Mouse (Mus musculus) intestine, postnatal 0 days (tissue): Measurements from ENCODE around the gene Sp3. TPM values are rescaled to one million over a fixed set of nuclear protein-coding genes. Genes with fewer than 3 reads are reported as not detected.
"Not testable (repeated sequence)": the region's sequence is repeated elsewhere in the genome, so short reads cannot be mapped to it uniquely, and the experiment has no call there.

Experiments used
- ATAC-seq: fragments of 200-750 bp; cut with Nextera tagmentation; 2 replicates; pipeline ENCODE4 v1.8.0; 2017; ENCODE audit warnings: mild to moderate bottlenecking, moderate TSS enrichment, moderate library complexity
- H3K27ac ChIP-seq: fragments of 300-500 bp; sonication (generic); 2 replicates; pipeline ENCODE4 v1.5.1; 2014; ENCODE audit warnings: mild to moderate bottlenecking, low read depth, low read length, moderate library complexity
- H3K27me3 ChIP-seq: fragments of 300-500 bp; sonication (generic); replicated peaks from 2 replicates; pipeline ENCODE4 v1.6.1; 2014; ENCODE audit warnings: low read length, mixed read lengths; ENCODE audit not compliant: control insufficient read depth, insufficient read depth
- H3K36me3 ChIP-seq: fragments of 300-500 bp; sonication (generic); 2 replicates; pipeline ENCODE4 v1.6.1; 2014; ENCODE audit warnings: mild to moderate bottlenecking, moderate library complexity; ENCODE audit not compliant: control insufficient read depth, insufficient read depth
- H3K4me1 ChIP-seq: fragments of 300-500 bp; sonication (generic); replicated peaks from 2 replicates; pipeline ENCODE4 v1.6.1; 2014; ENCODE audit warnings: antibody characterized with exemption, low read length, mixed read lengths; ENCODE audit not compliant: control insufficient read depth, insufficient read depth
- H3K4me2 ChIP-seq: fragments of 300-500 bp; sonication (generic); replicated peaks from 2 replicates; pipeline ENCODE4 v1.6.1; 2014; ENCODE audit warnings: low read depth, mild to moderate bottlenecking, moderate library complexity
- H3K4me3 ChIP-seq: fragments of 300-500 bp; sonication (generic); 2 replicates; pipeline ENCODE4 v1.5.1; 2014; ENCODE audit warnings: low read depth, low read length
- H3K9ac ChIP-seq: fragments of 300-500 bp; sonication (generic); 2 replicates; pipeline ENCODE4 v1.6.1; 2014; ENCODE audit warnings: mild to moderate bottlenecking, low read depth, low read length
- H3K9me3 ChIP-seq: fragments of 300-500 bp; sonication (generic); 2 replicates; pipeline ENCODE4 v1.6.1; 2016; ENCODE audit warnings: mixed run types; ENCODE audit not compliant: control insufficient read depth
- CTCF ChIP-seq: sonication (generic); IDR thresholded peaks from 2 replicates; pipeline ENCODE4 v1.5.1; 2016; ENCODE audit warnings: low read depth, mild to moderate bottlenecking, control low read depth, antibody characterized with exemption, moderate library complexity
- WGBS: fragments of 180-500 bp; shearing (Covaris S2); extraction: QIAGEN DNeasy Blood & Tissue Kit; methylation state at CpG from one replicate; pipeline ENCODE4 v1.1.7; 2014; 5-methylcytosine and 5-hydroxymethylcytosine counted together
- polyA plus RNA-seq: library from polyadenylated mRNA; unstranded; fragments of >200 nt; fragmentation: Nextera tagmentation; extraction: Ambion mirVana; gene quantifications from 2 replicates; pipeline ENCODE4 v1.2.1, GENCODE M21; 2015

Sp3 gene
- polyA plus RNA-seq, 1 experiment from 2014 or later, result 25.4 TPM

GRCm38 (mm10) chr2:72909046-72909445 lies 71.2 kb downstream of the Sp3 start:
- TF ChIP-seq CTCF, result no peak
- H3K4me3 ChIP-seq, result no peak overlapping the region
- no peak overlapping the region for H3K4me2 ChIP-seq
- no peaks in the 10 kb centered on the region for H3K27me3 ChIP-seq
- WGBS, result 78% methylated on average over 4 of the region's 4 CpGs
- H3K27ac ChIP-seq, result no peak overlapping the region
- no peaks in the 10 kb centered on the region for H3K36me3 ChIP-seq
- no peak overlapping the region for H3K9ac ChIP-seq
- no peaks in the 10 kb centered on the region for H3K9me3 ChIP-seq
- no peak for ATAC-seq
- H3K4me1 ChIP-seq, result no peaks in the 10 kb centered on the region; the same call in 1 of the 2 replicates

GRCm38 (mm10) chr2:72908191-72908910 lies 71.9 kb downstream of the Sp3 start:
- Histone ChIP-seq H3K4me1 (no peaks in the 10 kb centered on the region; the same call in 1 of the 2 replicates), H3K9me3 (no peaks in the 10 kb centered on the region), H3K4me3 (no peak overlapping the region), H3K9ac (no peak overlapping the region), H3K27me3 (no peaks in the 10 kb centered on the region), H3K36me3 (no peaks in the 10 kb centered on the region), H3K27ac (no peak overlapping the region), H3K4me2 (peak overlapping the region; percentile 27; the same call in 1 of the 2 replicates)
- WGBS, result 47% methylated on average over 20 of the region's 20 CpGs
- TF ChIP-seq CTCF, result no peak
- ATAC-seq, result peak; percentile 39; the same call in 1 of the 2 replicates

- no peak for TF ChIP-seq CTCF
- ATAC-seq, result no peak
Measured at GRCm38 (mm10) chr2:72906745-72907144, 73.5 kb downstream of the Sp3 start.

GRCm38 (mm10) chr2:72902816-72903680 lies 77.2 kb downstream of the Sp3 start:
- not testable (repeated sequence) for H3K4me2 ChIP-seq, H3K4me3 ChIP-seq, H3K9ac ChIP-seq, ATAC-seq, H3K27me3 ChIP-seq, H3K27ac ChIP-seq, H3K4me1 ChIP-seq, H3K36me3 ChIP-seq, H3K9me3 ChIP-seq
- 91% methylated on average over 16 of the region's 16 CpGs for WGBS

More at GRCm38 (mm10) chr2:72906745-72907144, 73.5 kb downstream of the Sp3 start:
- Histone ChIP-seq H3K4me1 (no peaks in the 10 kb centered on the region; the same call in 1 of the 2 replicates), H3K27me3 (no peaks in the 10 kb centered on the region), H3K27ac (no peak overlapping the region), H3K4me2 (no peak overlapping the region), H3K9ac (no peak overlapping the region), H3K36me3 (no peaks in the 10 kb centered on the region), H3K4me3 (no peak overlapping the region), H3K9me3 (no peaks in the 10 kb centered on the region)
- 78% methylated on average over 8 of the region's 8 CpGs for WGBS

- Histone ChIP-seq H3K4me3 (no peak overlapping the region), H3K36me3 (no peaks in the 10 kb centered on the region), H3K27me3 (no peaks in the 10 kb centered on the region), H3K9ac (no peak overlapping the region), H3K9me3 (peaks cover 3% of the 10 kb centered on the region; the same call in 1 of the 2 replicates), H3K27ac (no peak overlapping the region), H3K4me1 (no peaks in the 10 kb centered on the region), H3K4me2 (no peak overlapping the region)
- no peak for ATAC-seq
- 70% methylated on average over 2 of the region's 2 CpGs for WGBS
- no peak for TF ChIP-seq CTCF
Measured at GRCm38 (mm10) chr2:72898782-72899305, 81.4 kb downstream of the Sp3 start.
